ENCODE assay signal across 23 mouse cellular contexts in the genomic region with DNA sequence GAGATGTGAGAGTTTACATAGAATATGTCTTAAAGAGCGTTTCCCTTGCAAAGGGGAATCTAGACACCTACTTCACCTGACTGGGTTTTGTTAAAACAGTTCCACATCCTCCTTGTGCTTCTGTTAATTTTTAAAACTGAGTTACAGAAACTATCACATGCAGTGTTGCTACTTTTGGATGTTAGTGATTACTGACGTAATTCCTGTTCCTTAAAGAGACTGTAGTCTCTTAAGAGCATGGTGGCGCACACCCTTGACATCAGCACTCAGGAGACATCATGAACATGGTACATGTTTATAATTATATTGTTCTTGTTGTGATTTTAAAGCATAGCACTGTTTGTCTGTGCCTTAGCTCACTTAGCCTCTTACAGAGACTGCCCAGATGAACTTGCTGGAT.
"Had no signal": no experiment of that assay in that cellular context is flagged by ENCODE, and none has a peak within 500 bp of the region (broad histone marks: within the 10 kb centered on the region; RNA-seq: fewer than 3 reads in every experiment).

No protein-coding gene starts in this region.

- DNase-seq: liver; liver, embryonic 13.5 days; liver, postnatal 0 days; lung, adult 2 months; lung, postnatal 14 days; lung, postnatal 36 days; retina, postnatal 1 day; right cerebral cortex, adult 18-20 months; right cerebral cortex, postnatal 25 days; right cerebral cortex, postnatal 4 days; thymus, adult 2 months; thymus, postnatal 25 days; thymus, postnatal 4 days had no signal

- H3K9ac ChIP-seq: liver, embryonic 13.5 days; liver, embryonic 15.5 days; liver, postnatal 0 days; lung, embryonic 15.5 days; midbrain, embryonic 12.5 days; neural tube, embryonic 12.5 days; stomach, embryonic 15.5 days had no signal

- ATAC-seq: liver, postnatal 0 days; lung, postnatal 0 days; midbrain, embryonic 16.5 days had no signal

- H3K9me3 ChIP-seq: liver, embryonic 13.5 days; liver, embryonic 15.5 days; lung, embryonic 15.5 days; midbrain, embryonic 10.5 days; midbrain, embryonic 12.5 days; neural tube, embryonic 12.5 days; stomach, embryonic 15.5 days had no signal

- H3K4me1 ChIP-seq: liver, embryonic 15.5 days; lung, embryonic 15.5 days; stomach, embryonic 15.5 days had no signal

- H3K4me2 ChIP-seq: liver, embryonic 11.5 days; liver, embryonic 13.5 days; liver, embryonic 15.5 days; lung, embryonic 15.5 days; midbrain, embryonic 12.5 days; neural tube, embryonic 12.5 days; stomach, embryonic 15.5 days had no signal

- H3K4me3 ChIP-seq: liver, embryonic 13.5 days; liver, embryonic 15.5 days; lung, embryonic 15.5 days; midbrain, embryonic 10.5 days; midbrain, embryonic 12.5 days; neural tube, embryonic 12.5 days; stomach, embryonic 15.5 days had no signal

- H3K27me3 ChIP-seq: liver, embryonic 13.5 days; liver, embryonic 15.5 days; lung, embryonic 15.5 days; midbrain, embryonic 12.5 days; neural tube, embryonic 12.5 days; stomach, embryonic 15.5 days had no signal

- H3K27ac ChIP-seq: liver, embryonic 13.5 days; liver, embryonic 15.5 days; lung, embryonic 15.5 days; midbrain, embryonic 10.5 days; midbrain, embryonic 12.5 days; neural tube, embryonic 12.5 days; stomach, embryonic 15.5 days; stomach, postnatal 0 days had no signal
